Mouse (Mus musculus): ENCODE measurements around the gene Sec22a.

Gene Sec22a

DNA sequence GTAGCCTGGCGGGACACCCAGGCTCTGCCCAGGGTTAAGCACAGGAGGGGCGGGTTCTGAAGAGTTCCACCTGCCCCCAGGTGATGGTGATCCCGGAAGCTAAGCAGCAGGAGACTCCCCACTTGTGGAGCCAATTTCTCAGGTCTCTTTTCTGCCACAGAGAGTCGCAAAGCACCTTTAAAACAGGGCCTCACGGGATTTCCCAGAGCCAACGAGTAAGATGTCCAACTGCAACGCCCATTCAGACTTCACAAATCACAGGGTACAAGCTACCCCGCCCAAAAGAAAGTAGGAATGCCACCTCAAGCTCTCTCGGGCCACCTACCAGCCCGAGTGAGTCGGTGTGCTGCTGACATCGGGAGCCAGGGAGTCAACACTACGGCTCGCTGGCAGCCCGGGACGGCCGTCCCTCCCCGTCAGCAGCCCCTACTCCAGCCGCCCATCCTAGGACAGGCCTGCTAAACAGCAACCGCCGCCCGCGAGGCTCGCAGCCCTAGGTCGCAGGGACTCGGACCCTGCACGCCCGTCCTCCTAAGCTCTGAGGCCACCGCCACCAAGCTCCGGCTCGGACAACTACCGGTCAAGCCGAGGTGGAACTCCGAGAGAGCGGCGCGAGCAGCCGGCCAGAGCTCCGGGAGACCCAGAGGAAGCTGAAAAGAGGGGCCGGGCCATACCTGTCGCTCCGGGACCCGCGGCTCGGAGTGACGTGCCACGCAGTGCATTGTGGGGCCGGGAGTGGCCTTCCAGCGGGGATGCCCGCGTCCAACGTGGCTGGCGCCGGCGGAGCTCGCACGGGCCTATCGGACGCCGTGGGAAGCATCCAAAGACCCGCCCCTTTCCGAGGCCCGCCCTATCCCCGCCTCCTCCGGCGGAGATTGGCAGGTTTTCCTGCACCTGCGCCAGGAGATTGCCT, at the start of gene Sec22a:
Gene Sec22a (minus strand): TSS at position 769 of the 913 bp plus-strand sequence.
- peak; percentile 84 for DNase-seq (ENCODE audit: low read depth, low spot score)

DNA sequence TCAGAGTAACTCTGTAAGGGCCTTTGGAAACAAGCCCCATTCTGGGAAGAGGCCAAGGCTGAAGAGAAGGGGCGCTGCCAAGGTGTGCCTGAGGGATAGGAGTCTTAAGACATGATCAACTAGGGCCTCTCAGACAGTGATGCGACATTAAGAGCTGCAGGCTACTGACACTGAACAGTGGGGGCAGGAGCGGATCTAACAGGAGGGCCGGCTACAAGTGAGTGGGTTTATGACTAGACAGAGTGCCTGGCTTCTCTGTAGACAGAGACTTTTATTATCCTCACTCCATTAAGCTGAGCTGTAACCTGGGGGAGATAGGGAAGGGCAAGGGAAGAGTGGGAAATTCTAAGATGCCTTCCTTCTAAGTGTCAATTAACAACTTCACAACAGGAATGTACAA, 43.0 kb upstream of the Sec22a start:
- no peak for DNase-seq (ENCODE audit: low read depth, low spot score)

DNA sequence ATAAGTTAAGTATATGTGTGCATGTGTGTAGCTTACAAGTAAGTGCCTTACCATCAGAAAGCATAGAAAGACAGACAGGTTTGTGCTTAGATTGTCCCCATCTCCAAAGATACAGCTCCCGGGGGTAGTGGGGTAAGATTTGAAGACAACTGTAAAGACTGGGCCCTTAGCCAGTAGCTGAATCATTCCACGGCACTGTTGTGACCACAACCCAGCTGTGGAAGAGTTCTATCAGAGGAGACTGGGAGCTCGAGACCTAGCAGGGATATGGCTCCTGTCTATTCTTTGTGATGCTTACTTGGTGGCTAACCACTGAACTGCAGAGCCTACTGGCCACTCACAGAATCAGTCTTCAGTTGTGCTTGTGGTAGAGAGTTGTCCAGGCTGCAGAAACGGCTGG, 42.4 kb upstream of the Sec22a start:
- no peak for DNase-seq (ENCODE audit: low read depth, low spot score)

DNA sequence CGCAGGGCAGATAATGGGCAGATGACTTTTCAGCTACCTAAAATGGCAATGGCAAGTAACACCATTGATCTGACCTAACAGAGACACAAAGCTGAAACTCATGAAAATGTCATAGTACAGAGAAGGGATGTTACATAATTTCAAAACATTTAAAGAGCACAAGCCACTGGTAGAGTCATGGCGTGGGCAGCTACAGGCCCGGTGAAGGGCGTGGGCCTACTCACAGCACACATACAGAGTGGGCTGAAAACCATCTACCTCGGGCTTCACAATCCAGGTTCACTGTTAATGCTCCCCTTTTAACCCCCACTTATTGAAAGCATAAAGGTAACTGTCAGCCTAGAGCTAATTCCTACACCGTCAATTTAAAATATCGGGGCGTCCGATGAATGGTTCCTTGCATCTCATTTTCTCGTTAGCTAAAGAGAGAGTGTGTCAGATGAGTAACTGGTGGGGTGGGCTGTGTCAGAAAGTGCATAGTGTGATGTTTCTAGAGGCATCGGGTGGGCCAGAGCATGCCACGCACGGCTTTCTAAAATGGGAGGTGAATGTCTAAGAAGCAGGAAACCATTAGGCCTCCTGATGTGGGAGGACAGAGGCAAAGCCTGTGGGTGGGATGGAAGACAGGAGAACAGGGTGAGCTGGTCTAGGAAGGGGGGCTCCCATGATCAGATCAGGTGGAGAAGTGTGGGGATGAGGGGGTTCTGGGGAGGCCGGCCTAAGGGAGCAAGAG, 41.8 kb upstream of the Sec22a start:
- DNase-seq (ENCODE audit: low read depth, low spot score), result no peak

DNA sequence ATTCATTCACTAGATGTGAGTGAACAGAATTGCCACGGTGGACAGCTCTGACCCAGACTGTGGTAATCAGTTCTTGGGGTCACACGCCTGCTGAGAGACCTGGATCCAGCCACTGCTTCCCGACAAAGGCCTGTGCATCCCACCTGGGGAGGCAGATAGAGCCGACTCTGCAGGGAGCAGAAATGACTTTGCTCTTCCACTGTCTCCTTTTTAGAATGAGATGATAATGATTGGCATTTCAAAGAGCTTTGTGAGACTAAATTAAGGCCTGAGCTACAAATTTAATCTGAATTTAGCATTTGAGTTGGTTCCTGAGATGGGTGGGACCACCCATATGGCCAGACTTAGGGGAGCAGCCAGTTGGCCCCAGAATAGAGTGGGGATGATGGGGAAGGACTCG, 41.1 kb upstream of the Sec22a start:
- no peak for DNase-seq (ENCODE audit: low read depth, low spot score)

- DNase-seq (ENCODE audit: low read depth, low spot score), result no peak
Observed at GRCm38 (mm10) chr16:35403891-35404290, 40.2 kb upstream of the Sec22a start.

DNA sequence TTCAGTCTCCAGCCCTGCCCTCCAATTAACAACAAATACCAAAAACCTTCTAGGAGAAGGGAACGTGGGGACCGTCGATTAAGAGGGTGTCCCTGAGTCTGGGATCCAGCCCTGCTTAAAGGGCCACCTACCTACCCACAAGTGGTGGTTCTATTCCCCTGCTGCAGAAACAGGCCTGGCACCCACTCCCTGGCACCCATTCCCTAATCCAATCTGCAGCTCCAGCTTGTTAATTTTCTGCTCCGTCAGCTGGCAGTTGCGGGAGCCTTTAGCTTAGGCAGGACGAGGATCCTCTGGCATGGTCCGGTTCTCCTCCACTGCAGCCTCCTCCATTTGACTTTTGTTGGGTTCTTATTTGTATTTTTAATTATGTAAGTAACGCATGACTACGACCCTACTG, 39.6 kb upstream of the Sec22a start:
- no peak for DNase-seq (ENCODE audit: low read depth, low spot score)

GRCm38 (mm10) chr16:35392813-35393212, 29.1 kb upstream of the Sec22a start:
- DNase-seq (ENCODE audit: low read depth, low spot score), result no peak

GRCm38 (mm10) chr16:35385654-35386053, 21.9 kb upstream of the Sec22a start:
- no peak for DNase-seq (ENCODE audit: low read depth, low spot score)

DNA sequence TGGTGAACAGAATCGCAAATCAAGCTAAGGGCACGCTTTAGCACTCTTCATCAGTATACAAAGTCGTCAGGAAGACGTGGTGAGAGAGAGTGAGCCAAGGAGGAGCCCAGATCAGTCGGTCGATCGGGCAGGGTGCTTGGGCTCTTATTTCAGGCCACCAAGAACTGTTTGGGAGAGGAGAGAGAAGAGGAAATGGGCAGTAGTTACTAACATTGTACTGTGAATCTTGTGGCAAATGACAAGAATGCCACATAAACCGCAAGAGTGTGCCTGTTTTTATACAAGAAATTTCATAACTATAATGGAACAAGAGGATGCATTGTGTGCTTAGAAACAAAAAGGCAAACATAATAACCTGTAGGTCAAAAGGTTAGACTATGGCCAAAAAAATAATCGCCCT, 16.3 kb upstream of the Sec22a start:
- DNase-seq (ENCODE audit: low read depth, low spot score), result no peak

GRCm38 (mm10) chr16:35379344-35379743, 15.6 kb upstream of the Sec22a start:
- DNase-seq (ENCODE audit: low read depth, low spot score), result no peak

- no peak for DNase-seq (ENCODE audit: low read depth, low spot score)
Observed at GRCm38 (mm10) chr16:35364063-35364428, 328 bp upstream of the Sec22a start.

DNA sequence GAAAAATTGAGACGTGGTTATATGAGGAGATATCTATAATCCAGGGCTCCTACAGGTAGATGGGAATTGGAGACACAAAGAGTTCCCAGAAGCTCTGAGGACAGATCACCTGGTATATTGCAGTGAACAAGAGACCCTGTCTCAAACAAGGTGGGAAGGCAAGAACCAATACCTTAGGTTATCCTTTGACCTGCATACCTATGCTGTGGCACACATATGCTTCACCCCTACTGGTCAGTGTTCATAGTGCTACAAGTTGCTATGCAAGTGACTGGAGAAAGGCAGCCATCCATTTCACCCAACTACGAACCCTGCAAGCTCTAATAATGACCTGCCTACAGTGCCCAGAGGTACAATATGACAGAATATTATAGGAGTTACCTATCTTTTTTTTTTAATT, 1.5 kb downstream of the Sec22a start:
- no peak for DNase-seq (ENCODE audit: low read depth, low spot score)

GRCm38 (mm10) chr16:35360593-35360992, 3.1 kb downstream of the Sec22a start:
- peak; percentile 61 for DNase-seq (ENCODE audit: low read depth, low spot score)

DNA sequence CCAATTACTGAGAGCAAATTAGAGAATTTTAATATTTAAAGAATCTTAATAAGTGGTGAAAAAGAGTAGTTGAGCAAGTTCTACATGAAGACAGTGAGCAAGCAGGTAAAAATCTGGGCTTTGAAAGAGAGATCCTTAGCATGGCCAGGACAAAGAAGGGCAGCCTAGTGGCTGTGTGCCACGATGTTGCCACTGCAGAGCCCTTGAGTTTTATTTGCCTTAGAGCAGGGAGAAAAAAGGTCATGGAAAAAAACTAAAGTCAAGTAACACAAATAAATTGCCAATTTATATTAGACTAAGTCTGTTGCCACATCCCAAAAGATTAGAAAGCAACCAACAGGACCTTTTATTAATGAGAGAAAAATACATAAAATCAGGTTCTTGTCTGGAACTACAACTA, 6.3 kb downstream of the Sec22a start:
- DNase-seq (ENCODE audit: low read depth, low spot score), result no peak

DNA sequence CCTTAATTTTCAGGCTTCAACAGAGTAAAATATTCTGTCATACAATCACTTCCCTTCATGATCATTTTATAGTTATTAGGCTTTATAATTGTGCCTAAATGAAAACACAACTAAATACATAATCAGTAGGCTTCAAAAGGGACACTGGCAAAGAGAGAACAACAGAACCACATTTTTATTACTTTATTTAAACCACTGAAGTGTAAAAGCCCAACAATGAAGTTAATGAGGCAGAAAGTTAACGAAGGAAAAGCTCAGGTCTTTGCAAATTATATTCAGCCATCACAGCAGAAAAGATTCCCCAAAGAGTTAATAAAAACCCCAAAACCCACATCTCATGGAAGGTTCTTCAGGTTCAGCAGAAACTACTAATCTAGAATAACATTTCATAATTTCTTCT, 33.3 kb downstream of the Sec22a start:
- DNase-seq (ENCODE audit: low read depth, low spot score), result no peak

- no peak for DNase-seq (ENCODE audit: low read depth, low spot score)
Observed at GRCm38 (mm10) chr16:35319773-35320172, 43.9 kb downstream of the Sec22a start.

DNA sequence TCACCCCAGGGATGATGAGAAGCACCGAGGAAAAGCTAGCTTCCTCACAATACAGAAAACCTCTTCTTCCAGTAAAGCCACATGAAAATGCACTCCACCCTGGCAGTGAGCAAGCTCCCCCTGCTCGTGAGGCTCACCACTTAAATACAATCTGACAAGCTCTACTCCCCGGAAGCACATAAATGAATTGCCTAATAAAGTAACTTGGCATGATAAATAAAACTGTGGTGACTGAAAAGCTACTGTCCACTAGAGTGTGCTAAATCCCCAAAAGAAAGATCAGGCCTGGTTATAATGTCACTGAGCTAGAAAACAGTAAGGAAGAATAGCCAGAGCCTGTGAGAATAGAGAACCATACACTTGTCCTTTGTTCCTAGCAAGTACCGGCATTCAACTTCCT, 44.4 kb downstream of the Sec22a start:
- no peak for DNase-seq (ENCODE audit: low read depth, low spot score)

DNA sequence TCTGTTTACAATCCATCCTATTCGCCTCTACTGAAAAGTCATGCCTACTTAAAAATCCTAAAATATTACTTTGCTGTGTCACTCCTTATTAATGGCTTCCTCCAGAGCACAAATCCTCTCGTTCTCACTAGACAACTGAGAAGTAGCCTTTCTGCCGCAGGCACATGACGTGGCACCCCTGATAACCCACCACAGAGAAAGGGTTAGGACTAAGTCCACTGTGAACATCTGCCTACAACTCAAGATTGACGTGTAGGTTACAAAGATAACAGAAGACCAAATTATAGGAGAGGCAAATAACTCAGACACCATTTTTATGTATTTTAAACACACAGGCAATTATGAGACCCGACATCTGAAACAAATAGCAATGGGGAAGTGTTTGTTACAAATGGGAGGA, 45.3 kb downstream of the Sec22a start:
- no peak for DNase-seq (ENCODE audit: low read depth, low spot score)

DNA sequence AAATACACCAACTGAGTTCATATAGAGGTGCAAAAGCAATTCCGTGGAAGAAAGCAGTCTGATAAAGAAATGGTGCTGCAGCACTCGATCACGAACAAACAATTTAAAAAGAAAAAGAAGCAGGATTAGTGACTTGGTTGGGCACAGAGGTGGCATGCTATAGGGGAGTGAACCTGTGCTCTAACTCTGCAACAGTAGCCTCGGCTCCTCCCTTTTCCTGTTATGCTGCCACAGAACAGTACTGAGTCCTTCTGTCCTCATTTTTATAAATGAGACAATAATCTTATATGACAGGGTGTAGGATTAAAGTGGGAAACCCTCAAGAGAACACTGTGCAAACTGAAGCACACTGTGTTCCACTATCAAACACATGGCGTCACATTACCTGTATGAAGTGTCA, 46.3 kb downstream of the Sec22a start:
- no peak for DNase-seq (ENCODE audit: low read depth, low spot score)

DNA sequence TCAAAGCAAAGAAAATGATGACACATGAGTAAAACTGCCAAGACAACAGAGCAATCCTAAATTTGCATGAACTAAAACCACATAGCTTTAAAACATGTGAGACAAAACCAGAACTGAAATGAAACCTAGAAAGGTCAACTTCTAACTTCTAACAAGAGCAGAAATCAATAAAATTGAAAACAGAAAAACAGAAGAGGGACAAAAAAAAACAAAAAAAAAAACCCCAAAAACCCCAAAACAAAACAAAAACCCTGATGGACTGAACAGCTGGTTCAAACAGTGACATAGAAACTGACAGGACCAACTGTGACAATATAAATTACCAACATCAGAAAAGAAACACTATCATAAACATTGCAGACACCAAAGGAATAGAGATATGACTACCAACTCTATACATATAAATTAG, 46.9 kb downstream of the Sec22a start:
- DNase-seq (ENCODE audit: low read depth, low spot score), result no peak

DNA sequence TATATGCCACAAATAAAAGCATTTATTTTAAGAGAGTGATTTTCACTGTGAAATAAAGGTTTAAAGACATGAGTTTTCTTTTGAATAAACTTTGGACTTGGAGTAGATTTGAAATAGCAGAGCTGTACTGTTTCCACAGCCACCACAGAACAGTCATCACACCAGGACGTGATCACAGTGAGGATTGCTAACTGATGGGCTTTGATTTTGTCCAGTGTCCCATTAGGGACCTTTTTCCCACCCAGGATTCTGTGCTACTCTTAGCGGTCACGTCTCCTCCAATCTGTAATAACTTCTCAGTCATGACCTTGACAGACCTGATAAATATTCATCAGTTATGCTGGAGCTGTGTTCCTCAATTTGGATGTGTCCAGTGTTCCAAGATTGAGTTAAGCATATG, 48.2 kb downstream of the Sec22a start:
- DNase-seq (ENCODE audit: low read depth, low spot score), result no peak

DNA sequence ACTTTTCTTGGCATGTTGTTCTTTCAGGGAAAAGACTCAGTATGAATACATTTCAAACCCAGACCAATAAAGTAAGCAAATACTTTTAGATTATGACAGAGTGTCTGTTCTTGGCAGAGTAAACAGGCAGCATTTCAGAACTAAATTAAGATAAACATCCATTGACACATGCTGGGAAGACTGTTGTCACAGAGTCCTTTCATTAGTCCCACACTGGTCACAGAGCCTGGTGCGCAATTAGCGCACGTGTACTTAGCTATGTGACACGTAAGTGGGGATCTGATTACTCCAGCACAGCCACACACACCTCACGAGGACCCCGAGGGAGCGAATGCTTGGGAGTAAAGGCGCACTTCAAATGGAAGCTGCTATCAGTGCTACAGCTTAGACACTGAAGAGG, 52.1 kb downstream of the Sec22a start:
- no peak for DNase-seq (ENCODE audit: low read depth, low spot score)

Measured in c-Kit-negative CD71-positive TER-119-positive erythroid progenitor cells, embryonic 14.5 days (primary cell).